Mouse (Mus musculus): Measurements from ENCODE around the gene Tmem245. TPM values are rescaled to one million over a fixed set of nuclear protein-coding genes. Genes with fewer than 3 reads are reported as not detected.

Gene Tmem245
- polyA plus RNA-seq (2015; fragmentation: Nextera tagmentation; extraction: Ambion mirVana), result 9.9 and 11.2 TPM in 2 replicates

DNA sequence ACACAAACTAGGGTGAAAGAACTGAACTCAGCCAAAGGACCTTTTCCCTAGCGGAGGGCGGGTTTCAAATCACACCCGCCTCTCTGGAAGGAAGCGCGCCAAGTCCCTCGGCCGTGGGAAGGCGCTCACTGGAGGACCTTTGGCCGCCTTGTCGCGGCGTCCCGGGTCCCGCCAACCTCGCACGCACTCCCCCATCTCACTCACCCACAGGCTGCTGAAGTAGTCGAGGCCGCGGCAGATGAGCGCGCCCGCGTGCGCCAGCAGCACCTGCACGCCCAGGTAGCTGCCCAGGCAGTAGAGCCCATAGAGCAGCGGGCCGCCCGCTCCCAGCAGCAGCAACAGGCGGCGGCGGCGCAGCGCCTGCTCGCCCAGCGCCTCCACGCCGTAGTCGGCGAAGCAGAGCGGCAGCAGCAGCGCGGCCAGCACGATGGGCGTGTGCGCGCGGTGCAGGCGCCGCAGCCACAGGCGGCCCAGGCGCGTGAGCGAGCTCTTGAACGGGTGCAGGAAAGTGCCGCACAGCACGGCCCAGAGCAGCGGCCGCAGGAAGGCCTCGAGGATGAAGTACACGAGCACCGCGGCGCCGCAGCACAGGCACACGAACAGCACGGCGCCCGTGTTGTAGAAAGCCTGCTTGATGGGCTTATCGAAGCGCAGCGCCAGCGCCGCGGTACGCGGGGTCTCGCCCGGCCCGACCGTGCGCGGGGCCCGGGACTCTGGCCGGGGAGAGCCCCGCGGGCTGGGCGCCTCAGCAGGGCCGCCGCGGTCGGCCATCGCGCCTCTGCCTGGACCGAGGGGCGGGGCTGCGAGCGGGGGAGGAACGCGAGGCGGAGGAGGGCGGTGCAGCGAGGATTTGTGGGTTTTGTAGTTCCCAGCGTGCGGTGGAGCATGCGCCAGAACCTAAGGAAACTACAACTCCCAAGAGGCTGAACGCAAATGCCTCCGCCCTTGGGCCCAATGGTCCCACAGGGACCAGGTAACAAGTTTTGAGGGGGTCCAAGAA, at the start of gene Tmem245:
Tmem245 (minus strand) TSS at position 797 of the 1,000 bp plus-strand sequence.
- H3K9me3 ChIP-seq, result no peaks in the 10 kb centered on the region
- H3K4me3 ChIP-seq, result peak within 1 kb of the TSS; percentile 89
- peak within 1 kb of the TSS; percentile 93 for H3K27ac ChIP-seq
- no peaks in the 10 kb centered on the region for H3K27me3 ChIP-seq
- H3K36me3 ChIP-seq, result no peaks in the 10 kb centered on the region
- H3K4me1 ChIP-seq, result peaks cover 43% of the 10 kb centered on the region
- H3K4me2 ChIP-seq, result peak within 1 kb of the TSS; percentile 78
- ATAC-seq (ENCODE audit: insufficient number of reproducible peaks, insufficient read depth, low FRiP score, low TSS enrichment, low read depth), result peak; percentile 95
- WGBS, result under 1% methylated on average over 107 of the region's 107 CpGs
- peak within 1 kb of the TSS; percentile 94 for H3K9ac ChIP-seq

DNA sequence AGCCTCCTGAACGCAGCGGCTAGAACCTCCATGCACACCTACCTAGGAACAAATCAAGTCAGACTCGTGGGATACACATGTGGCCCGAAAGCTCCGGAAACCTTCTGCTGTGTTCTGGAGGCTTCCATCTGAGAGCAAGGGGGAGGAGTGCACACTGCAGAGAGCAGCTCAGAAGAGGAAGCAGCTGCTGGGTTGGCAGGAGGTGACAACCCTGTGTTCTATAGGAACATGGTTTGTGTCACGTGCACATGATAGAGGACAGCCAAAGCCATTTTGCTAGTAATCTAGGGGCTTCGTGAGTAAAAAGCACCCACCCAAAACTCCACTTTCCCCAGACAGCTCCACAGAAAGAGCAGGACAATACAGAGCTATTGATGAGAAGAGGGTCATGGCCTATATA, 46.1 kb upstream of the Tmem245 start:
- no peak overlapping the region for H3K9ac ChIP-seq
- no peak overlapping the region for H3K4me2 ChIP-seq
- H3K27ac ChIP-seq, result no peak overlapping the region
- no peaks in the 10 kb centered on the region; the same call in 1 of the 2 replicates for H3K36me3 ChIP-seq
- H3K27me3 ChIP-seq, result peaks cover 31% of the 10 kb centered on the region
- peaks cover 4% of the 10 kb centered on the region; the same call in 1 of the 2 replicates for H3K9me3 ChIP-seq
- ATAC-seq (ENCODE audit: insufficient number of reproducible peaks, insufficient read depth, low FRiP score, low TSS enrichment, low read depth), result no peak
- peaks cover 12% of the 10 kb centered on the region for H3K4me1 ChIP-seq
- 83% methylated on average over 7 of the region's 7 CpGs for WGBS
- no peak overlapping the region for H3K4me3 ChIP-seq

DNA sequence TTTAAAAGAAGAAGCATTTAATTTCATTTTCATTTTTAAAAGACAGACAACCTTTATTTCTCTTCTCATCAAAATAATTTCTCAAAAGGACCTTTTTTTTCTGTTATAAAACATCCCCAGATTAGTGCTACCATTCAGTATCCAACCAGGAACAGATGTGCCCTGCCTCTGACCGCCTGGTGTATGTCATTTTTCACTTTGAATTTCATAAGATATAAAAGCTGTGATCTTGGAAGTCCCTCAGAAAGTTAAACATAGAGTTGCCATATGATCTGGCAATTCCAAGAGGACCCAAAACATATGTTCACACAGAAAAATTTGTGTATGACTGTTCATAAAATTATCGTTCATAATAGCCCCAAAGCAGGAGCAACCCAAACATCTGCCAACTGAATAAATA, 44.7 kb upstream of the Tmem245 start:
- no peak overlapping the region for H3K27ac ChIP-seq
- H3K9ac ChIP-seq, result no peak overlapping the region
- peaks cover 4% of the 10 kb centered on the region; the same call in 1 of the 2 replicates for H3K9me3 ChIP-seq
- H3K36me3 ChIP-seq, result no peaks in the 10 kb centered on the region; the same call in 1 of the 2 replicates
- no peak overlapping the region for H3K4me2 ChIP-seq
- ATAC-seq (ENCODE audit: insufficient number of reproducible peaks, insufficient read depth, low FRiP score, low TSS enrichment, low read depth), result no peak
- 43% methylated on average over 2 of the region's 2 CpGs for WGBS
- peaks cover 38% of the 10 kb centered on the region for H3K27me3 ChIP-seq
- peaks cover 12% of the 10 kb centered on the region for H3K4me1 ChIP-seq
- no peak overlapping the region for H3K4me3 ChIP-seq

DNA sequence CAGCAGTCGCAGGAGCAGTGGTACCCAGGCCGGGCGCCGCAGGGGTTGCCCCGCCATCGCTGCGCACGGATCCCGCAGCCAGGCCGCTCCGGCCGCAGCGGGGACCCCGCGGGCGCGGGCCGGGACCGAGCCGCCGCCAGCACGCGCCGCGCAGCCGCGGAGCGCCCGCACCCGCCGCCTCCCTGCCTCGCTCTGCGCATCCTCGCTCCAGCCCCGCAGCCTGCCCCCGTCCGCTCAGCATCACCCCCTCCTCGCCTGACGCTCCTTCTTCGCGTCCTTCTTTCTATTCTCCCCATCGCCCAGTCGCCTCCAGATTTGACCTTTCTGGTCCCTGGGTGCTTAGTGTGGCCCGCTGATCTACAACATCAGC, 43.0 kb upstream of the Tmem245 start, which contains the start of gene Frrs1l:
Frrs1l (minus strand) TSS at position 177 of the 370 bp plus-strand sequence.
- Histone ChIP-seq H3K36me3 (no peaks in the 10 kb centered on the region), H3K27me3 (peaks cover 38% of the 10 kb centered on the region), H3K27ac (no peak within 1 kb of the TSS), H3K9ac (peak within 1 kb of the TSS; percentile 77), H3K9me3 (no peaks in the 10 kb centered on the region), H3K4me2 (peak within 1 kb of the TSS; percentile 97), H3K4me1 (peaks cover 12% of the 10 kb centered on the region), H3K4me3 (peak within 1 kb of the TSS; percentile 69)
- ATAC-seq (ENCODE audit: insufficient number of reproducible peaks, insufficient read depth, low FRiP score, low TSS enrichment, low read depth), result peak; percentile 69
- under 1% methylated on average over 38 of the region's 44 CpGs for WGBS

DNA sequence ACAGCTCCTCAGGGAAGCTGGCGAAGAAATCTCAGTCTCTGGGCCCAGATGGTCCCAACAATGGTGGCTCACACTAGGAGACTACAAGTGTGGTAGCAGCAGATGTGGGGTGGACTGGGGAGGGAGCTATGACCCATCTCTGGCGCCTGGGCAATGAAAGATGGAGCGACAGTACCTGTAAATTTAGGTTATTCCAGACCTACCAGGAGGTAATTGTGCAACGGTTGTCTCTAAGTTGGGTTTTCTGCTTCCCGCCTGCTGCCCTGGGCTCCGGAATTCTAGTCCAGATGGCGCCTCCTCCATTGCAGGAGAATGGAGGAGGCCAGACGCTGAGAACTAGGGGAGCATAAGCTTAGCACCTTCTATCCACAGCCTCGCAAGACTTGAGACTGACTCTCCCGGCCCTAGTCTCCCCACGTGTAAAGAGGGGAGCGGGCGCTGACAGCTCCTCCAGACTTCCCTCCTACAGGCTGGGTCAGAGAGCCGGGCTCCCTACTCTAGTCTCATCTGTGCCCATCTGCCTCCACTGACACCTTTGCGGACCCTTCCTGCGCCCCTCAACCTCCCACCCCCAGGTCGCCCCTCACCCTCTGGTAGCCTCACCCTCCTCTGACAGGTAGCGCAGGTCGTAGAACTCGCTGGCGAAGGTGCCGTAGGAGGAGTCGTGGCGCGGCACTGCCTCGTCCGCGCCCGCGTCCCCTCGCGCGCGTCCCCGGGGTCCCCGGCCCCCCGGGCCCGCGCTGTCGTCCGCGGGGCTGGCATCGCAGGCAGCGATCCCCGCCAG, 42.4 kb upstream of the Tmem245 start:
- peak overlapping the region; percentile 97 for H3K4me2 ChIP-seq
- no peaks in the 10 kb centered on the region for H3K9me3 ChIP-seq
- peak overlapping the region; percentile 77 for H3K9ac ChIP-seq
- H3K27me3 ChIP-seq, result peaks cover 38% of the 10 kb centered on the region
- H3K4me3 ChIP-seq, result peak overlapping the region; percentile 69
- 4% methylated on average over 45 of the region's 45 CpGs for WGBS
- H3K36me3 ChIP-seq, result no peaks in the 10 kb centered on the region
- peaks cover 12% of the 10 kb centered on the region for H3K4me1 ChIP-seq
- 0 out of 2 replicates have a peak, but pooled peaks have one; percentile 6 for ATAC-seq (ENCODE audit: insufficient number of reproducible peaks, insufficient read depth, low FRiP score, low TSS enrichment, low read depth)
- H3K27ac ChIP-seq, result no peak overlapping the region

DNA sequence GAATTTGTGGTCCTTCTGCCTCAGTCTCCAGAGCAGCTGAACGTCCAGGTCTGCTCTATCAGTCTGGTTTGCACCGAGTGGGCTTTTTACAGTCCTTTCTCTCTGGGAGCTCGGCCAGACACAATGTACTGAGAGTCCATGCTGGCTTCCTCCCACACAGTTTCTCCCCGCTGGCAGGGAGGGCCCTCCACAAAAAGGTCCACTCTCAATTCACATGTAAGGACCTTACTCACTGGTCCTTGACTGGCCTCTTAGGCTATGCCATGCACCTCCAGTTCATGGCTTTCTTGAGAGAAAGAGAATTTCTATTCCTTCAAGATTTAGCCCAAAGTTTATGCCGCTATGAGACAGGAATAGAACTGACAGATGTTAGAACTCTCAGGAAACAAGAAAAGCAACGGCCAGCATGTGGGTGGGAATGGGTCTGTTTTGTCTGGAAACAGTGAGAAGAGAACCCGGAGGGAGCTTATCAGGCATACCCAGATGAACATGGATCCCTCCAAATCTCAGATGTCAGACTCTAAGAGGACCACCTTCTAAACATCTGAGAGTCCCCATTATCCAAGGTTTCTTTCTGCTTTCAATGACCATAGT, 18.4 kb upstream of the Tmem245 start:
- no peak overlapping the region for H3K4me3 ChIP-seq
- H3K36me3 ChIP-seq, result no peaks in the 10 kb centered on the region
- no peaks in the 10 kb centered on the region for H3K9me3 ChIP-seq
- no peak overlapping the region for H3K4me2 ChIP-seq
- ATAC-seq (ENCODE audit: insufficient number of reproducible peaks, insufficient read depth, low FRiP score, low TSS enrichment, low read depth), result no peak
- no peak overlapping the region for H3K27ac ChIP-seq
- H3K9ac ChIP-seq, result no peak overlapping the region
- peaks cover 4% of the 10 kb centered on the region; the same call in 1 of the 2 replicates for H3K4me1 ChIP-seq
- no peaks in the 10 kb centered on the region for H3K27me3 ChIP-seq
- 83% methylated on average over 7 of the region's 7 CpGs for WGBS

DNA sequence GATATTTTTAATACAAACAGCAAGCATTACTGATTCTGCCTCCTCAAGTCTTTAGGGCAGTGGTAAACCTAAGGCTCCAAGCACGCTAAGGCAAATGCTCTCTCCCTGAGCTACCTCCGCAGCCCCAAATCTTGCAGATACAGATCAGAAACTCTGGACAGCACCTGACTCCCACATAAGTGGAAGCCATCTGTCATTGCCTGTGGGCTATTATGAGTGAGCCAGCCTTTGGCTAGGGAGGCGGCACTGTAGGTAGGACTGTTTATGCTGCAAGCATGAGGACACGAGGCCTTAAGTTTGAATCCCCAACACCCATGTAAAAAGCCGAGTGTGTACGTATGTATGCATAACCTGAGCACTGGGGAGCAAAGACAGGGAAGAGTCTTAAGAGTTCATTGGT, 16.4 kb upstream of the Tmem245 start:
- Histone ChIP-seq H3K4me2 (no peak overlapping the region), H3K4me1 (no peaks in the 10 kb centered on the region), H3K4me3 (no peak overlapping the region), H3K27me3 (no peaks in the 10 kb centered on the region), H3K36me3 (no peaks in the 10 kb centered on the region), H3K27ac (no peak overlapping the region), H3K9me3 (no peaks in the 10 kb centered on the region), H3K9ac (no peak overlapping the region)
- WGBS, result 88% methylated on average over 6 of the region's 6 CpGs
- ATAC-seq (ENCODE audit: insufficient number of reproducible peaks, insufficient read depth, low FRiP score, low TSS enrichment, low read depth), result no peak

DNA sequence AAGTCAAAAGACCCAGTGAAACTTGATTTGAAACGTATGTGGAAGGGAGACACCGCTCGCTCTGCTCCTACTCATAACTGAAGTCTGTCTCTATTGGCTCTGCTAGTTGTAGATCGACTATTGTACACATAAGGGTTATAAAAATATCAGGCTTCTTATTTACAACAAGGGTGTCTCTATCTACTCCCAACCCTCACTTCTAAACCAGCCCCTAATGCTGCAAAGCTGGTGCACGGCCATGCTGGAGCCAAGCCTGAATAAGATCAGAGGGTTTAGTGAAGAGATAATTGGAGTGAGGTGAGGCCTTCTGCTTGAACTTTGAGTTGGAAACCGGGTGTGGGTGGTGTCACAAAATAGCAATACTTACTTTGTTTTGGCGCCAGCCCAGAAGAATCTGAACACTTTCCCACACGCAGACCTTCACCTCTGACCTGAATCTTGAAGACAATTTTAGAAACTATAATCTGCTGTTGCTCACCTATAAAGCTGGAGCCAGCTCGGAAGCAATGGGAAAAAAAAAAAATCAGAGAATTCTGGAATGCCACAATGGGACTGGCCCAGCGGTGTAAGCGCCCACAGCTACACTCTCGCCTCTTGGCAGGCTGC, 14.2 kb upstream of the Tmem245 start:
- H3K4me3 ChIP-seq, result no peak overlapping the region
- H3K9ac ChIP-seq, result no peak overlapping the region
- WGBS, result 77% methylated on average over 12 of the region's 12 CpGs
- no peak for ATAC-seq (ENCODE audit: insufficient number of reproducible peaks, insufficient read depth, low FRiP score, low TSS enrichment, low read depth)
- no peak overlapping the region for H3K27ac ChIP-seq
- no peaks in the 10 kb centered on the region for H3K27me3 ChIP-seq
- no peak overlapping the region for H3K4me2 ChIP-seq
- H3K9me3 ChIP-seq, result no peaks in the 10 kb centered on the region
- no peaks in the 10 kb centered on the region for H3K36me3 ChIP-seq
- peaks cover 4% of the 10 kb centered on the region; the same call in 1 of the 2 replicates for H3K4me1 ChIP-seq

DNA sequence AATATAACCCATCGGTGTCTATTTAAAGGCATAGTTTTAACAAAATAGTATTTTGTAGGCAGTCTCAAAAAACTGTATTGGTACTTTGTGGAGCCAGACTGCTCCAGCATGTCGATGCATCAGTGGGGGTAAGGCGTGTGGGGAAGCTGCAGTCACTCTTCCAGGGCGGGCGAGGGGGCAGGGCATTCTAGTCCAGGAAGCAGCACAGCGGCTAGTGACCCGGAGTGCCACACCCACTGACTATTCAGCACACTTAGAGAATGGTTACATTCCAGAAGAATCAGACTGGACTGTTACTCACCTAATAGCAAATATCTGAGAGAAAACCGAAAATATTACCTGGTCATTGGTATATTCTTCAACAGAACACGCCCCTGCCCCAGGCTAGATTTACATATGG, 10.3 kb upstream of the Tmem245 start:
- WGBS, result 54% methylated on average over 9 of the region's 9 CpGs
- no peak for ATAC-seq (ENCODE audit: insufficient number of reproducible peaks, insufficient read depth, low FRiP score, low TSS enrichment, low read depth)
- Histone ChIP-seq H3K9ac (no peak overlapping the region), H3K27ac (no peak overlapping the region), H3K4me1 (peaks cover 4% of the 10 kb centered on the region; the same call in 1 of the 2 replicates), H3K4me3 (no peak overlapping the region), H3K9me3 (no peaks in the 10 kb centered on the region), H3K4me2 (no peak overlapping the region), H3K36me3 (no peaks in the 10 kb centered on the region), H3K27me3 (no peaks in the 10 kb centered on the region)

DNA sequence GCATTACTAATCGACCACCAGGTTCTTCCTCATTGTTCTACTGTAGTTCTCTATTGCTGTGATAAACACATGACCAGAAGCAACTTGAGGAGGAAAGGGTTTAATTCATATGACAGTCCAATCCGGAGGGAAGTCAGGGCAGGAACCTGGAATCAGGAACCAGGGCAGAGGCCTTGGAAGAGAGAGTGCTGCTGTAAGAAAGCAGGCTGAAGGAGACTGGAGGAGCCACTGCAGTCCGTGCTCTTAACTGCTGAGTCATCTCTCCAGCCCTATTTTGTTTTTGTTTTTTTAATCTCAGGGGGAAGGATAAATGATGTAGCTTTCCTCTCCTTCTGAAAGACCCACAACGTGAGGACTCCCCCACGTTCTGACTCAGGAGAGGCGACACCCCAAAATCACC, 6.0 kb upstream of the Tmem245 start:
- Histone ChIP-seq H3K9ac (no peak overlapping the region), H3K4me3 (no peak overlapping the region), H3K36me3 (no peaks in the 10 kb centered on the region), H3K4me1 (peaks cover 4% of the 10 kb centered on the region; the same call in 1 of the 2 replicates), H3K9me3 (no peaks in the 10 kb centered on the region), H3K27ac (no peak overlapping the region), H3K27me3 (no peaks in the 10 kb centered on the region), H3K4me2 (no peak overlapping the region)
- ATAC-seq (ENCODE audit: insufficient number of reproducible peaks, insufficient read depth, low FRiP score, low TSS enrichment, low read depth), result no peak
- 61% methylated on average over 6 of the region's 6 CpGs for WGBS

DNA sequence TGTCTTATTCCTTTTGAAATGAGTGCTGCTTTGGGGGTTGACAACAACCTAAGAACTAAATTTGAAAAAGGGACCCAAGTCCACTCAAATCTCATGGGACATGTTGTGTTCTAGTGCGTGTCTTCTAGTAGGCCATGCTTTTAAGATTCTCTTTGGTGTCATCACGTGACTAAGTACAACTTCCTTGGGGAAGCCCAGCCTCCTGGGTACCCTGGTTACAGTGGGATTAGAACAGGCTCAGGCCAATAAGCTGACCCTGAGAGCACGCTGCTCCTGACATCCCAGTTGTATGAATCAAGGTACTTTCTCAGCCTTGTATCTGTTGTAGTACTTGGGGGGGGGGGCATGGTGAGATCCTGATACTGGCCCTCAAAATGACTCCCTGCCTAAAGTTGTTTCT, 4.5 kb upstream of the Tmem245 start:
- Histone ChIP-seq H3K36me3 (no peaks in the 10 kb centered on the region), H3K4me1 (peaks cover 6% of the 10 kb centered on the region; the same call in 1 of the 2 replicates), H3K9me3 (no peaks in the 10 kb centered on the region), H3K27me3 (no peaks in the 10 kb centered on the region), H3K27ac (no peak overlapping the region), H3K9ac (no peak overlapping the region), H3K4me2 (no peak overlapping the region), H3K4me3 (no peak overlapping the region)
- WGBS, result 85% methylated on average over 3 of the region's 3 CpGs
- ATAC-seq (ENCODE audit: insufficient number of reproducible peaks, insufficient read depth, low FRiP score, low TSS enrichment, low read depth), result no peak

Measured in embryonic facial prominence, embryonic 13.5 days (tissue).